Mouse (Mus musculus): Measurements from ENCODE around the gene Acss1.

DNA sequence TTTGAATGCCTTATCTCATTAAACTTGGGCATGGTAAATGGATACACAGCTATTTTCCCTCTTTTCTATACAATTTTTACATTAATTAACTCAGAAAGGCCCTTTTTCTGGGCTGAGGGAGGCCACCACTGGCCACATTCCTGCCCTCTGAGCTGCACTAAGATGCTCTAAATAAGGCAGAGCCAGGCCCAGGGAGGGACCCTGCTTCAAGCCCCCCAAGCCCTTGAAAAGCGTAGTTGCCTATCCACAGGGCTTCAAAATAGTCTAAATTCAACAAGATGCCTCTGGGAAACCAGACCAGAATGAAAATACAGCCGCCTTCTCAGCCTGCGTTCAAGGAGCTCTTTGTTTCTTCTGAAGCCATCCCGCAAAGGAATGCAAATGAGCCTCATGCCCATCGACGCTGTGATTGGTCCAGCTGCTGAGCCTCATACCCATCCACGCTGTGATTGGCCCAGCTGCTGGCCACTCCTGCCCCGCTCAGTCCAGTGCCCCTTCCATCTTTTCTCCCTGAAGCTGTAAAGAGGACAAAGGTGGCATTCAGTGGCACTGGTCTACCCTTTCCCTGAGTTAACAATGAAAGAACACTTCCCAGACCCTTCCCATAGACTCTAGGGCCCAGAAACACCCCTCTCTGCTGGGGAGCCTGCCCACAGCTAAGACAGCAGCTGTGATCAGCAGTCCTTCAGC lies 24.4 kb downstream of the Acss1 start:
- TF ChIP-seq POLR2A (IDR thresholded peaks at IDR 0.05; ENCODE audit: low read depth, low read length) = no peak
- TF ChIP-seq CTCF (IDR thresholded peaks at IDR 0.05; ENCODE audit: extremely low read depth, insufficient read length, insufficient replicate concordance, low read depth, low read length) = no peak
